Mouse (Mus musculus) stomach, postnatal 0 days (tissue): ENCODE measurements at regions not wholly inside any gene's neighbourhood (a gene's known extent, or its start where the extent isn't known, plus 50 kb on each side); places are given as distances from the start of the nearest gene placed in this dataset.

Source experiments
- ATAC-seq: fragments of 200-750 bp; cut with Nextera tagmentation; 2 replicates; pipeline ENCODE4 v1.8.0; 2017; ENCODE audit not compliant: low FRiP score, low TSS enrichment
- DNase-seq: peaks from one replicate; pipeline ENCODE4 v3.0.0-alpha.2; 2016; ENCODE audit warnings: low spot score
- H3K27ac ChIP-seq: fragments of 300-500 bp; sonication (generic); replicated peaks from 2 replicates; pipeline ENCODE4 v1.5.1; 2014; ENCODE audit warnings: mild to moderate bottlenecking, control low read depth
- H3K27me3 ChIP-seq: fragments of 300-500 bp; sonication (generic); 2 replicates; pipeline ENCODE4 v1.6.1; 2014; ENCODE audit warnings: low read length; ENCODE audit not compliant: control insufficient read depth, insufficient read depth
- H3K36me3 ChIP-seq: fragments of 300-500 bp; sonication (generic); 2 replicates; pipeline ENCODE4 v1.6.1; 2014; ENCODE audit warnings: low read length, mixed read lengths; ENCODE audit not compliant: control insufficient read depth, insufficient read depth
- H3K4me1 ChIP-seq: fragments of 300-500 bp; sonication (generic); replicated peaks from 2 replicates; pipeline ENCODE4 v1.6.1; 2014; ENCODE audit warnings: antibody characterized with exemption; ENCODE audit not compliant: control insufficient read depth, insufficient read depth
- H3K4me2 ChIP-seq: fragments of 300-500 bp; sonication (generic); replicated peaks from 2 replicates; pipeline ENCODE4 v1.6.1; 2014; ENCODE audit warnings: low read depth, mild to moderate bottlenecking, control low read depth, moderate library complexity
- H3K4me3 ChIP-seq: fragments of 300-500 bp; sonication (generic); 2 replicates; pipeline ENCODE4 v1.5.1; 2014; ENCODE audit warnings: low read depth, low read length, control low read depth
- H3K9ac ChIP-seq: fragments of 300-500 bp; sonication (generic); 2 replicates; pipeline ENCODE4 v1.6.1; 2014; ENCODE audit warnings: mild to moderate bottlenecking, low read length, control low read depth, mixed read lengths
- H3K9me3 ChIP-seq: fragments of 300-500 bp; sonication (generic); 2 replicates; pipeline ENCODE4 v1.6.1; 2016; ENCODE audit warnings: low read length; ENCODE audit not compliant: control insufficient read depth
- CTCF ChIP-seq: IDR thresholded peaks from 2 replicates; pipeline ENCODE4 v1.5.1; 2016; ENCODE audit warnings: antibody characterized with exemption, low read depth, mild to moderate bottlenecking, moderate library complexity
- EP300 ChIP-seq: optimal IDR thresholded peaks from 2 replicates; pipeline ENCODE3; 2016; ENCODE audit warnings: antibody characterized with exemption
- WGBS: fragments of 180-500 bp; shearing (Covaris S2); extraction: QIAGEN DNeasy Blood & Tissue Kit; methylation state at CpG from one replicate; pipeline ENCODE4 v1.1.7; 2014; 5-methylcytosine and 5-hydroxymethylcytosine counted together

GRCm38 (mm10) chr6:31145687-31146086 lies 186.8 kb upstream of the Klf14 start:
- DNase-seq = peak; percentile 73
- Histone ChIP-seq H3K4me3 (no peak overlapping the region), H3K36me3 (no peaks in the 10 kb centered on the region), H3K27ac (no peak overlapping the region), H3K9me3 (no peaks in the 10 kb centered on the region), H3K27me3 (no peaks in the 10 kb centered on the region), H3K9ac (no peak overlapping the region), H3K4me1 (no peaks in the 10 kb centered on the region), H3K4me2 (no peak overlapping the region)
- ATAC-seq = peak; percentile 84
- WGBS = 68% methylated on average over 10 of the region's 10 CpGs
- TF ChIP-seq EP300 (no peak), CTCF (no peak)

GRCm38 (mm10) chr6:31146779-31147178 lies 187.9 kb upstream of the Klf14 start:
- no peak for DNase-seq
- 57% methylated on average over 5 of the region's 5 CpGs for WGBS
- peak; percentile 54; the same call in 1 of the 2 replicates for ATAC-seq

GRCm38 (mm10) chr6:31147682-31148081 lies 188.8 kb upstream of the Klf14 start:
- DNase-seq (no peak), ATAC-seq (no peak)
- Histone ChIP-seq H3K4me3 (no peak overlapping the region), H3K27me3 (no peaks in the 10 kb centered on the region), H3K36me3 (no peaks in the 10 kb centered on the region), H3K27ac (no peak overlapping the region), H3K4me1 (no peaks in the 10 kb centered on the region), H3K9me3 (no peaks in the 10 kb centered on the region), H3K9ac (no peak overlapping the region), H3K4me2 (no peak overlapping the region)
- WGBS = 80% methylated on average over 10 of the region's 10 CpGs
- TF ChIP-seq CTCF (no peak), EP300 (no peak)

More at GRCm38 (mm10) chr6:31146779-31147178, 187.9 kb upstream of the Klf14 start:
- no peak overlapping the region for H3K9ac ChIP-seq
- H3K36me3 ChIP-seq = no peaks in the 10 kb centered on the region
- no peak overlapping the region for H3K4me2 ChIP-seq
- no peak overlapping the region for H3K27ac ChIP-seq
- TF ChIP-seq EP300 (no peak), CTCF (no peak)
- no peaks in the 10 kb centered on the region for H3K27me3 ChIP-seq
- no peak overlapping the region for H3K4me3 ChIP-seq
- H3K9me3 ChIP-seq = no peaks in the 10 kb centered on the region
- no peaks in the 10 kb centered on the region for H3K4me1 ChIP-seq

- Histone ChIP-seq H3K27ac (no peak overlapping the region), H3K4me1 (no peaks in the 10 kb centered on the region), H3K36me3 (no peaks in the 10 kb centered on the region), H3K9ac (no peak overlapping the region), H3K4me3 (no peak overlapping the region), H3K27me3 (no peaks in the 10 kb centered on the region), H3K4me2 (no peak overlapping the region), H3K9me3 (no peaks in the 10 kb centered on the region)
- 46% methylated on average over 8 of the region's 8 CpGs for WGBS
- ATAC-seq (peak; percentile 65), DNase-seq (peak; percentile 41)
- TF ChIP-seq EP300 = no peak
- TF ChIP-seq CTCF = no peak
Measured at GRCm38 (mm10) chr6:31148311-31148856, 189.5 kb upstream of the Klf14 start.

DNA sequence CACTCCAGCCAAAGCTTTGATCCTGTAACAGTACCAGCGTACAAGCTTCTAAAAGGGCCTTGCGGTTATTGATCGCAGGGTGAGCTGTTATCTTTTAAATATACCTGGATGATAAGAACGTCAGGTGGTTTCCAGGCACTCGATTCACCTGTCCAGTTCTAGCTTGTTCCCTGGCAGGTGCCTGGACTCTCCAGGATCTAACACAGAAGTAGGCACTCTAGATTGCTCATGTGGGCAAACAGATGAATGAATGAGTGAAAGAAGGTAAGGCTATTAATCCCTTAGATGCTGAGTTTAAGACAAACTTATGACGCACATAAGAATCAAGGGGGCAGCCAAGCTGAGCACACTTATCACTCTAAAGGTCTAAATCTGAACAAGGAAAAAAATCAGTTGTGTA lies 190.3 kb upstream of the Klf14 start:
- no peak overlapping the region for H3K4me2 ChIP-seq
- 0 out of 2 replicates have a peak, but pooled peaks have one; percentile 47 for ATAC-seq
- H3K4me1 ChIP-seq = no peaks in the 10 kb centered on the region
- H3K9ac ChIP-seq = no peak overlapping the region
- no peak overlapping the region for H3K27ac ChIP-seq
- no peak for TF ChIP-seq CTCF
- 72% methylated on average over 6 of the region's 6 CpGs for WGBS
- no peaks in the 10 kb centered on the region for H3K27me3 ChIP-seq
- no peak overlapping the region for H3K4me3 ChIP-seq
- H3K36me3 ChIP-seq = no peaks in the 10 kb centered on the region
- peak; percentile 34 for DNase-seq
- no peaks in the 10 kb centered on the region for H3K9me3 ChIP-seq

GRCm38 (mm10) chr6:31150416-31150815 lies 191.5 kb upstream of the Klf14 start:
- Histone ChIP-seq H3K9ac (no peak overlapping the region), H3K36me3 (no peaks in the 10 kb centered on the region), H3K9me3 (no peaks in the 10 kb centered on the region), H3K4me3 (no peak overlapping the region), H3K27me3 (no peaks in the 10 kb centered on the region), H3K4me2 (no peak overlapping the region), H3K4me1 (no peaks in the 10 kb centered on the region), H3K27ac (no peak overlapping the region)
- DNase-seq (no peak), ATAC-seq (no peak)
- 90% methylated on average over 8 of the region's 8 CpGs for WGBS
- TF ChIP-seq EP300 (no peak), CTCF (no peak)
